Mouse (Mus musculus): Measurements from ENCODE around the gene Tasp1.

- TF ChIP-seq GATA1 (IDR thresholded peaks at IDR 0.05; ENCODE audit: borderline replicate concordance, low read length) (no peak), FLI1 (IDR thresholded peaks at IDR 0.05; ENCODE audit: low read length) (no peak)
Measured at GRCm38 (mm10) chr2:139883581-139884263, 182.9 kb downstream of the Tasp1 start.
